Mouse (Mus musculus) cortical plate, adult 2 months (tissue): Measurements from ENCODE around the gene Ppp6r3. TPM values are rescaled to one million over a fixed set of nuclear protein-coding genes. Genes with fewer than 3 reads are reported as not detected.
"Not testable (repeated sequence)": the region's sequence is repeated elsewhere in the genome, so short reads cannot be mapped to it uniquely, and the experiment has no call there.

Experiments used
- H3K27ac ChIP-seq: fragments of 200-500 bp; 2 replicates; pipeline ENCODE4 v1.5.1; 2012; ENCODE audit warnings: low read length, control low read depth, inconsistent platforms; ENCODE audit not compliant: insufficient read depth
- H3K4me1 ChIP-seq: fragments of 200-500 bp; 2 replicates; pipeline ENCODE4 v1.6.1; 2011; ENCODE audit warnings: low read length; ENCODE audit not compliant: control insufficient read depth, insufficient read depth
- H3K4me3 ChIP-seq: fragments of 200-500 bp; 2 replicates; pipeline ENCODE4 v1.5.1; 2011; ENCODE audit warnings: mild to moderate bottlenecking, low read length, control low read depth; ENCODE audit not compliant: insufficient read depth
- CTCF ChIP-seq: fragments of 200-500 bp; IDR thresholded peaks from 2 replicates; pipeline ENCODE4 v1.5.1; 2011; ENCODE audit warnings: mild to moderate bottlenecking, control low read depth, low read length; ENCODE audit not compliant: insufficient read depth; ENCODE audit errors: extremely low read depth
- POLR2A ChIP-seq: fragments of 200-500 bp; IDR thresholded peaks from 2 replicates; pipeline ENCODE4 v1.6.1; 2011; ENCODE audit warnings: mild to moderate bottlenecking, low read length, control low read depth; ENCODE audit not compliant: insufficient read depth; ENCODE audit errors: extremely low read depth
- polyA plus RNA-seq: library from polyadenylated mRNA; depleted of rRNA; stranded (reverse); fragments of >200 nt; gene quantifications from 2 replicates; pipeline ENCODE4 v1.2.3, GENCODE M21; 2012

Gene Ppp6r3
- polyA plus RNA-seq, 1 experiment, result 72.4 TPM

DNA sequence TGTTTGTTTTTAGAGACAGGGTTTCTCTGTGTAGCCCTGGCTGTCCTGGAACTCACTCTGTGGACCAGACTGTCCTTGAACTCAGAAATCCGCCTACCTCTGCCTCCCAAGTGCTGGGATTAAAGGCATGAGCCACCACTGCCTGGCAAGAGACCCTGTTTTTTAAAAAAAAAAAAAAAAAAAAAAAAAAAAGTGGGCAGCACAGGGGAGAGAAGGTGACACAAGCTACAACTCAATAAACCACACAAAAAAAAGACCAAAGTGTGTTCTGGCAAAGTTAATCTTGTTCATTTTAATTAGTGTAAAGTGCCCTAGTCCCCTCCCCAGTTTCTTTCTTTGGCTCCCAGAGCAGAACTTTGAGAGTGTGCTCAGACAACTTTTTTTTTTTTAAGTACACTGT lies 26.3 kb downstream of the Ppp6r3 start:
- Histone ChIP-seq H3K27ac (no peak overlapping the region), H3K4me3 (no peak overlapping the region), H3K4me1 (peaks cover 2% of the 10 kb centered on the region; the same call in 1 of the 2 replicates)
- no peak for TF ChIP-seq CTCF
- TF ChIP-seq POLR2A, result no peak

DNA sequence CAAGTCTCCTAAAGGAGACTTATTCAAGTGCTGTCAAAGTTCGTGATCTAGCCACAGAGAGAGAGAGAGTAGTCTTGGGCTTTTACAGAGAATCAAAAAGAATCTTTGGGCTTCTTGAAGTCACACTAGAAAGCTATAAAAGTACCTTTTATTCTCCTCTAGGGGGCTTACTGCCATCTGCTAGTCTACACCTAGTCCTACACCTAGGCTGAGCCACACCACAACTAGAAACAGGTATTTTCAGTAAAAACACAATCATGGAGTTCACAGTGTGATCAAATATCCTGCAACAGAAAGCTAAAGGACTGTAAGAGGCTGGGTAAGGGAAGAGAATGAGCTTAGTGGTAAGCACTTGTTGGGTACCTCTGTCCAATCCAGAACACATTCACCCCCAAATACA lies 27.2 kb downstream of the Ppp6r3 start:
- no peak for TF ChIP-seq POLR2A
- TF ChIP-seq CTCF, result no peak
- peaks cover 2% of the 10 kb centered on the region; the same call in 1 of the 2 replicates for H3K4me1 ChIP-seq
- H3K27ac ChIP-seq, result no peak overlapping the region
- no peak overlapping the region for H3K4me3 ChIP-seq

DNA sequence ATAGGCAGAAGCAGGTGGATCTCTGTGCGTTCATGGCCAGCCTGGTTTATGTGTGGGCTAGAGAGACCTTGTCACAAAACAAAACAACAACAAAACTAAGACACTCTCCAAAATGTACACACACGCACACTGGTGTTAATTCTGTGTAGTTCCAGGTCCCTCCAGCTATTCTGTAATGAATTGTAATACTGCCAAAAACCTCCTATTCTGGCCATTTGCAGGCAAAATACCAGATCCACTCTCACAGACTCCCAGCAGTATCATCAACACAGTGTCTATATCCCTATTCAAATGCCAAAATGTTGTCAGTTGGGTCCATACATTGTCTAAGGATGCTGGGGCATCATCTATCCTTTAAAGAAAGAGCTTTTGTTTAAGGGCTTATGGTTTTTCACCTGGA lies 30.6 kb downstream of the Ppp6r3 start:
- Histone ChIP-seq H3K4me3 (no peak overlapping the region), H3K27ac (no peak overlapping the region), H3K4me1 (no peaks in the 10 kb centered on the region; the same call in 1 of the 2 replicates)
- TF ChIP-seq CTCF (no peak), POLR2A (no peak)

DNA sequence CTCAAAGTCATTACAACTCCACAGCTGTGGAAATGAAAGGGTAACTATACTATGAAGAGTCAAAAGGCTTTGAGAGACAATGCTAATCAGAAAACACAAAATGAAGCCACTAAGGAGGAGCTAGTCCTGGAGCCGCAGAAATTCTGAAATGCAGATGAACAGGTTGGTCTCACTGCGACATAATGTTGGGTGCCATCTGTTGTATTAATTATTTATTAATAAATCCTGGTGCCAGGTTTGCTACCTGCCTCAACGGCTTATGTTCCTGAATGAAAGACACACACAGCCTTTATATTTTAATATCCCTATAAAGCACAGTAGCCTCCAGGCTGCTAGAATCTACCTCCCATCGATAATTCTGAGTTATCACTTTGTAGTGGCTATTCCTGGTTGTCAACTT lies 33.0 kb downstream of the Ppp6r3 start:
- TF ChIP-seq POLR2A (no peak), CTCF (no peak)
- no peaks in the 10 kb centered on the region; the same call in 1 of the 2 replicates for H3K4me1 ChIP-seq
- no peak overlapping the region for H3K4me3 ChIP-seq
- H3K27ac ChIP-seq, result no peak overlapping the region

DNA sequence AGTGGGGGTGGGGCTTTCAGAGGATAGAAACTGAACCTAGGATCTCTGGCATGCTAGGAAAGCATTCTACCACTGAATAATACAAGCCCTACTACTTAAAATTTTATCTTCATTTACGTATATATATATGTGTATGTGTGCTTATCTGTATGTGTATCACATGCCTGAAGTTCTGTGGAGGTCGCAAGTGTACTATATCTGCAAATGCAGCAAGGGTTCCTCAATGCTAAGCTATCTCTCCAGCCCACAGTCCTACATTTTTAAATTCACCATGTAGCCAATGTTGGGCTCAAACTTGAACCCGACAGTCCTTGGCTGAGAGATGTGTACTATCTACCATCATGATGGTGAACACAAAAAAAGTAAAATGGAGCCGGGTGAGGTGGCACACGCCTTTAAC lies 34.6 kb downstream of the Ppp6r3 start:
- TF ChIP-seq POLR2A, result no peak
- no peak for TF ChIP-seq CTCF
- no peak overlapping the region for H3K4me3 ChIP-seq
- H3K4me1 ChIP-seq, result no peaks in the 10 kb centered on the region; the same call in 1 of the 2 replicates
- H3K27ac ChIP-seq, result no peak overlapping the region

DNA sequence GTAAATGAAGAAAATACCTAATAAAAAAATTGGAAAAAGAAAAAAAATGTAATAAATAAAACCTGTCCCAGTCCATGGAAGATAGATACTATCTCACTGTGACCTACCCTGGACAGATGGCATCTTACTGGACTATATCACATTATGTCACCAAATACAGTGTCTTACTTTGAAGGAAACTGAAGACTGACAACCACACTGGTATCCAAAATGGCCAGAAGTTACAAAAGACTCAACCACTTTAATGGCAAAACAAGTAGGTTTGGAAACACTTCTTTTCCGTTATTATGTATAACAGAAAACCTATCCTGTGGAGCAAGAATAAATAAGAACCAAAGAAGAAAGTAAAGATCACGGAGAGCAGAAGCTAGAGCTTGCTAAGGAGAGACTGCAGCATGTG lies 35.3 kb downstream of the Ppp6r3 start:
- H3K4me3 ChIP-seq, result no peak overlapping the region
- no peak for TF ChIP-seq POLR2A
- no peak for TF ChIP-seq CTCF
- H3K4me1 ChIP-seq, result no peaks in the 10 kb centered on the region; the same call in 1 of the 2 replicates
- no peak overlapping the region for H3K27ac ChIP-seq

DNA sequence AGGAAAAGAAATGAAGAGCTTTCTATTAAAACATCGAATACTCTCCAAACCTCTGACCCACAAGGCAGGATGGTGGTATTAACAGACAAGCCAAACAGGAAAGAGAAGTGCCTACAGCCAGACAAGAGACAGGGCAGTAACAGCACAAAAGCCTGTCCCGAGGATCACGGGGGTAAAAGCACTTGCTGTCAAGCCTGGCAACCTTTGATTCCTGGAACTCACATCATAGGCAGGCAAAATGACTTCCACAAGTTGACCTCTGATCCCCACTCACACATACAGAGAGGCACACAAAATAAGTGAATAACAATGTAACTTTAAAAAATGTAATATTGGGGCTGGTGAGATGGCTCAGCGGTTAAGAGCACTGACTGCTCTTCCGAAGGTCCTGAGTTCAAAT lies 36.1 kb downstream of the Ppp6r3 start:
- no peak overlapping the region for H3K4me3 ChIP-seq
- TF ChIP-seq POLR2A (no peak), CTCF (no peak)

DNA sequence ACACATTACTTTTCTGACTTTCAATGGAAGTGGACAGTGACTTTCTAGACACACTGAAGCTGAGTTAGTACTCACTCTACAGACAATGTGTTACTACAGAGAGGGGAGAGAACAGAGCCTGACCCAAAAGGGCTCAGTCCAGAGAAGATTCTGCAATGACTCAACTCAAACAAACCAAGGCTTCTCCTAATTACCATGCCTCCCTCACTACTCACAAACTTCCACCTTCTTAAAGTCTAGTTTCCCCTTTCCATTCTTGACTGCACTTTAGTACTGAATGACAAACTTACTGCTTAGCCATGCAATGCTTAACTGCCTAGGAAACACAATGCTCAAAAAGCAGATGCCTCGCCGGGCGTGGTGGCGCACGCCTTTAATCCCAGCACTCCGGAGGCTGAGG lies 37.9 kb downstream of the Ppp6r3 start:
- Histone ChIP-seq H3K4me1 (peaks cover 2% of the 10 kb centered on the region; the same call in 1 of the 2 replicates), H3K27ac (no peak overlapping the region), H3K4me3 (no peak overlapping the region)
- TF ChIP-seq POLR2A (no peak), CTCF (no peak)

More for the DNA sequence above, 36.1 kb downstream of the Ppp6r3 start:
- H3K27ac ChIP-seq, result no peak overlapping the region
- peaks cover 2% of the 10 kb centered on the region; the same call in 1 of the 2 replicates for H3K4me1 ChIP-seq

DNA sequence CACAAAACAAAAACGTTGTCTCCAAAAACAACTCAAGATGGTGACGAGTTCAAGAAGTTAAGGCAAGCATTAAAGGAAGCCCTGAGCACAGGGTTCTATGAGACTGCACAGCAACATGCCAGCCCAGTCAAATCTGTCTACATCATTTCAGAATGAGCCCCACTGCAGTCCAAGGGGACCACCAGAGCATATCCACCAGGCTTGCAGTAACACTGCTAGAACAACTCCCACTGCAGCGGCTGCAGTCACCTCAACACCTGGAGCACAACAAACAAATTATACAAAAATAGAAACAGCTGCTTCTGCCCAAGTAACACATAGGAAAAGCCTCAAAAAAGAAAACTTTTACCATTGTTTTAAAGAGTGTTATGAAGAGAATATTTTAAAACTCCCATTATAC lies 40.6 kb downstream of the Ppp6r3 start:
- TF ChIP-seq CTCF (no peak), POLR2A (no peak)
- Histone ChIP-seq H3K4me3 (no peak overlapping the region), H3K4me1 (peaks cover 2% of the 10 kb centered on the region), H3K27ac (no peak overlapping the region; the same call in 1 of the 2 replicates)

DNA sequence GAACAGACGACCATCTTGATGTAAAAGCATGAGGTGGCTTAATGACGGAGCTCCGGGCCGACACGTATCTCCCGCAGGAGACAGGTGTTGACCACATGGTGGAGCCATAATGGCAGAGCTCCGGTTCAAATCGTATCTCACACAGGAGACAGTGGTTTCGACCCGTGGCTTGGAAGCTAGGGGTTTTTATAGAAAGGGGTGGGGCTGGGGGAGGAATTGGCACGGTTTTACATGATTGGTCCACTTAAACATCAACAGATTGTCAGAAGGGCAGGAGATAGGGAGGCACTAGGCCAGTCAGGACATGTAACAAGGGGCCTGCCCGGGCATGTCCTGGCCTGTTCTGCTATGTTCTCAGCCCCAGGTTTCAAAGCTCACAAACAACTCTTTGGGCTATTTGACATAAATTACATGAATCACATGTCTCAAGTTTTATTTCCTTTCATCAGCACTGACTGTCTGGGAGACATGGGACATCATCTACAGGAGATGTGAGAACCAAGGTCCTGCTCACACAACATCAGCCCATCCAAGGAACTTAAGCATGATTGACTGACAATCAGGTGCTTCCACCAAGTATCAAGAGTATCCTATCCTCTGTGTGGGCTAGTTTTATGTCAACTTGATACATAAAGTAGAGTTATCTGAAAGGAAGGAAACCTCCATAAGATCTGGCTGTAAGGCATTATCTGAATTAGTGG lies 42.1 kb downstream of the Ppp6r3 start:
- H3K4me3 ChIP-seq, H3K4me1 ChIP-seq, H3K27ac ChIP-seq: not testable (repeated sequence)
